Mouse (Mus musculus): Measurements from ENCODE around the gene Rapgef1.

Gene Rapgef1

GRCm38 (mm10) chr2:29643418-29643817, 23.9 kb downstream of the Rapgef1 start:
- peak; percentile 74 to 86 for DNase-seq (ENCODE audit: low spot score in 2 of 2)

DNA sequence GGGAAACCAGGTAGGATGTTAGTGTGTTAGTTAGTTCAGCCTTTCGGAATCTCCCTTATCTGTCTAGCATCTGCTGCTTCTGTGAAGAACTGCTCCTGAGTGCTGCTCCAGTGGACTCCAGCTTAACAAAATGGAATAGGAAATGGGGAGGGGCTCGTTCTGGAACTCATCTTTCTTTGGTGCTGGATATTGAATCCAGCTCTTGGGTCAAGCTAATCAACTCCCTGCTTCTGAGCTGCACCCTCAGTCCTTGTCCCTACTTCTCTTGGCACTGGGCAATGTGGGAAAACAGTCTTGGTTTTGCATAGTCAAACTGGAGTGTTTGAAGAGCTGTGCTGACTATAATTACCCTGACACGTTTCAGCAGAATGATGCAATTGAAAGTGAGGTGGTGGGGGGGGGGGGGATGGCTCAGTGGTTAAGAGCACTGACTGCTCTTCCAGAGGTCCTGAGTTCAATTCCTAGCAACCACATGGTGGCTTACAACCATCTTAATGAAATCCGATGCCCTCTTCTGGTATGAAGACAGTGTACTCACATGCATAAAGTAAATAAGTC, 25.6 kb downstream of the Rapgef1 start:
- no peak for DNase-seq (ENCODE audit: low spot score in 2 of 2)

GRCm38 (mm10) chr2:29646613-29647012, 27.1 kb downstream of the Rapgef1 start:
- peak in 1 of 2 experiments; percentile 41 for DNase-seq (ENCODE audit: low spot score in 2 of 2)

DNA sequence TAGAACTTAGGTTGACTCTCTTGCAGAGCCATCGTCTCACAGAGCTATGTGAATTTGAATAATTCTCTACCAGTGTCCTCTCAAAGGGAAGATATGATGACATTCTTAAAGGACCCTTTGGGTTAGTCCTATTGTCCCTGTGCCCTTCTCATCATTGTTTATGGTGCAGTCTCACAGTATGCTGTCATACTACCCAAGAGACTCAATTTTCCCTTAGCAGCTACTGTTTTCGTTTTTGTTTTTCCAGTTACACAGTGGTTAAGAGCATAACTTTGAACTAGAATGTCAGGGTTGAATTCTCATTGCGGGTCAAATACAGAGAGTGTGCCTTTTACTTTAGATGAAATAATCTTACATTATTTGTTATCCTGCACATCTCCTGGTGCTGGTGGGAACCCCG, 27.6 kb downstream of the Rapgef1 start:
- DNase-seq (ENCODE audit: low spot score in 2 of 2), result no peak

DNA sequence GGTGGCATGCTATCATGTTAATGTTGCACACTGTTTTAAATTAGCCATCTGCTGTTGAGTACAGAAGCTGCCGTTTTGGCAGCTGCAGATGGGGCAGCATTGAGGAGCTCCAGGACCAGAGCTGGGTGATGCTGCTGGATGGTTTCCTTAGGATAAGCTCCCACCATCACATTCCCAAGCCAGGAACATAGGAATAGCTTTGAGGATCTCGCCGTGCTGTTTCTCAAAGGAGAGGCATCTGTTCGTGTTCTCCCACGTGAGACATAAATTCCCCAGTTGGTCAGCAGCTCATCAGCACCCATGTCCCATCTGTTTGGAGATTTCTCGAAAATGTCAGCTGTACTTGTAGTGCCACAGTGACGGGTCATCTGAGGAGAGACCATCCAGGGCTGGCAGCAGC, 28.3 kb downstream of the Rapgef1 start:
- DNase-seq (ENCODE audit: low spot score in 2 of 2), result no peak

DNA sequence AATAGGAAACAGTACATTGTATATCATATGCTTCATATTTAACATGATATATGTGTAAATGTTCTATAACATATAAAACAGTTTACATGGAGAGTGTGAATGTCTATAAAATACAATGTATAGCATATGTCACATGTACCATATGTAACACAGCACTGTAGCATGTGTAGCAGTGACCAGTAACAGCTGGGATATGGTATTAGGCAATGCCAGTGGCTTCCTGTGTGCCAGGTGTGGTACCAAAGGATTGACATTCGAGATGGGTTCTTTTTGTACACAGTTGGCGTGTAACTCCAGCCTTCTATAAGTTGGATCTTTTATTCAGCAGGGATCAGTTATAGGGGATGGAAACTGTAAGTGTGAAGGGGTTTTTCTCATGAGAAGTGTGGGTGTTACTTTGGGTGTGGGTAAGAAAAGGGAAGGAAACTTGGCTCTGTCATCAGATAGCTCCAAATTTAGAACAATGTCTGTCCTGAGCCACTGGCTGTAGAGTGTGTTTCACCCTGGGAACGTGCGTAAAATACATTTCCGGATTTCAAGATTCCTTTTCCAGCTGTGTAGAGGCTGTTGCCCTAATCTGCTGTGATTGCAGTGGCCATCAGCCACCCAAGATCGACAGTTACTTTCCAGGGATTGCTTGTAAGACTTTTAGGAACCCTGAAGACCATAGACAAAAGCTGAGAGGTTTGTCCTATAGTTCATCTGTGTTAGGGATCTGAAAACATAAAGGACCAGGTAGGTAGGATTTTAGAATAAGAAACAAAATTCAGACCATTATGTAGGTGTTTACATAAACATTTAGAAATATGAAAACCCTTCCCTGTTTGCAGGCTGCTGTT, 29.7 kb downstream of the Rapgef1 start:
- peak; percentile 81 to 91 for DNase-seq (ENCODE audit: low spot score in 2 of 2)

- DNase-seq (ENCODE audit: low spot score in 2 of 2), result peak; percentile 54 to 59
Measured at GRCm38 (mm10) chr2:29649795-29650457, 30.4 kb downstream of the Rapgef1 start.

DNA sequence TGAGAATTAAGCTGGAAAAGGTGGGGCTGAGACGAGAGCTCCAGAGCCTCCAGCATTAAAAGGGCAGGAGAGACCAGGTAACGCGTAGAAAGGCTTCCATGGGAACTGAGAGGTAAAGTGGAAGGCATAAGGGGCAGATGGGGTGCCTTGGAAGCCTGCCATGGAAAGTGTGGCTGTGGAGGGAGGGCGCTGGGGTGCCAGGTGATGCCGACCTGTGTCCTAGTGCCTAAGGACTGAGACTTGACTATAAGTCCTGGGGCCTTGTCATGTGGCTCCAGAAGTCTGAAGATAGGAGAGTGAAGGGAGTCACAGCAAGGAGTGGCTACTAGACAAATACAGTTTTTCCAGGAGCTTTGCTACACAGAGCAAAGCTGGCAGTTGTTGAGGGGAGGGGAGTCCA, 32.4 kb downstream of the Rapgef1 start:
- DNase-seq (ENCODE audit: low spot score in 2 of 2), result no peak

DNA sequence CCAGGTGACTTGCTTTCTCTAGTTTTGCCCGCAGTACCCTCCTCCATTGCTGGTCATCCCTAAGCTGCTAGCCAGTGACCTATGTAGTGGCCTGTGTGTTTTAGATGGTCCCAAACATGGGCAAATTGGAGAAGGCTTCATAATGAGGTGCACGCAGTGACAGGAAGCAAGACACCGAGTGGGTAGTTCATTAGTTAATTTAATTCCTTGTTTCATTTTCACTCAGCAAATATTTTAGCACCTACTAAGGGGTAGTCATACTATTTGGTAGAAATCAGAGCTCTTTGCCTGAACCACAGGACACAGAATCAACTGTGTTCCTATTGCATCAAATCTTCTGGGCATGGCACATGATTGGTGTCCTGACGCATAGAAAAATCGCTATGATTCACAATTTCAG, 35.9 kb downstream of the Rapgef1 start:
- no peak for DNase-seq (ENCODE audit: low spot score in 2 of 2)

DNA sequence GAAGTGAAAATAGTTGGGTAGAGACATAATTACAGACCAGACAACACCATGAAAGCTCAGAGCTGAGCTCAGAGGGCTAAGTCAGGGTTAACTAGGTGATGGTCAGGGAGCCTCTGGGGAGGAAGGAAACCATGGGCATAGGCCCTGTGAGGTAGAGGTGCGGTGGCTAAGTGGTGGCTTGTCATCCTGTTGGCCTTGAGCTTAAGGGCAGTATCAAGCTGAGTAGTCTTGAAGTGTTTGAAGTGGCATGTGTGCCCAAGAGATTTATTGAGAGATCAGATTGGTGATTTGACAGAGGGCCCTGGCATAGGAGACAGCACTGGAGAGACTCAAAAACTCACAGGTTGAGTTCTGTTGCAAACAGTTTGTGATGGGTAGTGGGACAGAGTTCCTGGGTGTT, 36.6 kb downstream of the Rapgef1 start:
- no peak for DNase-seq (ENCODE audit: low spot score in 2 of 2)

DNA sequence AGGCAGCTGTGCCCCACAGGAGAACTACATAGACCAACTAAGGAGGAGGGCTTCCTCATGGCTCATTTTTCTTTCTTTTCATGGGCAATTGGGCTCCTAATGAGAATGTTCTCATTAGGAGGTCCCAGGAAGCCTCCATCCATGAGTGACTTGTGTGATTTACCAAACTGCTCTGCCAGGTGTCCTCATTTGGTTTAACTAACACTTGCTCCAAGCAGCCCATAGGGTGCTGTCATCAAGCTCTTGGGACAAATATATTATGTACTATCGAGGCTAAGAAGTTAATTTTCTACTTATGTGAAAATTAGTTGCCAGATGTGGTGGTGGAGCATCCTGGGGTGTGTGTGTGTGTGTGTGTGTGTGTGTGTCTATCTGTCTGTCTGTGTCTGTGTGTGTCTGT, 37.6 kb downstream of the Rapgef1 start:
- DNase-seq (ENCODE audit: low spot score in 2 of 2), result no peak

DNA sequence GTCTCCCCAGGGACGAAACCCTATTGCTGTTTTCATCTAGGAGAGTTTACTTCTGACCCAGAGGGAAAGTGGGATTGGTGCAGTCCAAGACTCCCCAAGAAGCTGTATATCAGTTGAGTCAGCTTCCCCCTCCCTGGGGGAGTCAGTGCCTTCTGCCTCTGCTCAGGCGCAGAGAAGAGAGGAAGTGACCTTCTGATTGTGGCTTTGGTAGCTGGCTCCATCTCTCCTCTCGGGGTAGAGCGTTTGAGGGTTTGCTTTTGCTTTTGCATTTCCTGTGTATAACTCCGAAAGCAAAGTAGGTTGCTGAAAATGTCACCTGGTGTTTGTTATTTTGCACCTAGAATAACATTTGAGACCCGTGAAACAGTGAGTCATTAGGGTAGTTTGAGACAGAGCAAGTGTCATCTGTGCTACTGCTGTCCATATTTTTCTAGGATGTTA, 42.3 kb downstream of the Rapgef1 start:
- DNase-seq (ENCODE audit: low spot score in 2 of 2), result peak; percentile 49 to 63

- no peak for DNase-seq (ENCODE audit: low spot score in 2 of 2)
Measured at GRCm38 (mm10) chr2:29663260-29663877, 43.8 kb downstream of the Rapgef1 start.

DNA sequence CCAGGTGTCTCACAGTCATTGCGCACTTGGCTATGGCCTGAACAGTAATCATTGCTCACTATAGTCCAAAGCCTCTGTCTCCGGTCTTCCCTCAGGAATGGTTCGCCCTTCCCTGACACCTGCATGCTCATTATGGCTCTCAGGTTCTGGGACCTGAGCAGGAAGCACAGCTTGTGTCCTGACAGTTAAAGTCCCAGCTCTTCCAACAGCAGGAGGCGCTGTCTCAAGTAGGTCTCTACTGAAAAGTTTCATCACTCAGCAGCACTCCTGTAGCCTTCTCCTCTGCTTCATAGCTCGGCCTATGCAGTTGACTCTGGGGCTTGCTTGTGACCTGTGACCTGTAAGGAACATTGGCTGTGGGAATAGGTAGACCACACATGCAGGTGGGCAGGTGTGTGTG, 45.9 kb downstream of the Rapgef1 start:
- DNase-seq (ENCODE audit: low spot score in 2 of 2), result no peak

GRCm38 (mm10) chr2:29666589-29666988, 47.1 kb downstream of the Rapgef1 start:
- DNase-seq (ENCODE audit: low spot score in 2 of 2), result peak; percentile 47 to 58

DNA sequence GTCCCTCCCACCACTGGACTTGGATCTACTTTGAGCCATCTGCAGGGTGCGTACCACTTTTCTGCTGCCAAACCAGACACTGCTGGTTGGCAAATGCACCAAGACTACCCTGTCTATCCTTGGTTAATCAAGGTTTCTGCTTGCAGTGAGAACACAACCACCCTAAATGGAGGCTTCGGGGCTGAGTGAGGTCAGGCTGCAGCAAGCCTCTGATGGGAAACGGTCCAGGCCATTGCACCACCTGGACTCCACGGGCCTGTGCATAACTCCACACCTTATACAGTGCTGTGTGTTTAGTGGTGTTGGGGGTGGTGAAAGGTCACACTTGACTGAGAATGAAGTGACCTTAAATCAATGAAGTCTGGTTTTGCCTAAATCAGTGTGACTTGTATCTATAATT, 47.6 kb downstream of the Rapgef1 start:
- DNase-seq (ENCODE audit: low spot score in 2 of 2), result no peak

DNA sequence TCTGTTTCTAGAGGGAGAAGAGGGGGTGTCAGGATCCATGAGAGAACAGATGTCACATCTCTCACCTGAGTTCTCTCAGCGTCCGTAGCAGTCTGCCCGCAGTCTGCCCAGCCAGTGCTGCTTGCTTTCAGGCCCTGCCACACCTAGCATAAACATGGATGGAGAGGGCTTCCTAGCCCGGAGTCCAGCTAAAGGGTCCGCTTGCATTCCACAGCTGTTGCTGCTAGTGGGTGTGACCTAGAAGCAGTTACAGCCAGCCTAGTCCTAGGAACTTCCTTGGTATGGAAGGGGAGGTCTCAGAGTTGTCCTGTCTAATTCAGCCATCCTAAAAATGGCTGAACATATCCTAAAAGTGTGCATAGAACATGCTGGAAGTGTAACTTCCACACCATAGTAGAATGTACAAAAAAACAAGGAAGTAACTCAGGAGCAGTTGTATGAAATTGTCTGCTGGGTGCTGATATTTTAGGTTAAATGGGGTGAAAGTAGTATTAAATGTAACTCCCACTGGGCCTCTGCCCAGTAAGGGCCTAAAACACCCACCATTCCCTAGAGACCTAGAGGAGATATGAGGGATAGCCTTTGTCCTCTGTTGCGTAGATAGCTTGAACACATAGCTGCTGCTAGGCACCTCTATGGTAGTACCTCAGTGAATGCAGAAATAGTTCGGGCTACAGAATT, 48.6 kb downstream of the Rapgef1 start:
- DNase-seq (ENCODE audit: low spot score in 2 of 2), result no peak

- DNase-seq (ENCODE audit: low spot score in 2 of 2), result no peak
Measured at GRCm38 (mm10) chr2:29668963-29669362, 49.4 kb downstream of the Rapgef1 start.

DNA sequence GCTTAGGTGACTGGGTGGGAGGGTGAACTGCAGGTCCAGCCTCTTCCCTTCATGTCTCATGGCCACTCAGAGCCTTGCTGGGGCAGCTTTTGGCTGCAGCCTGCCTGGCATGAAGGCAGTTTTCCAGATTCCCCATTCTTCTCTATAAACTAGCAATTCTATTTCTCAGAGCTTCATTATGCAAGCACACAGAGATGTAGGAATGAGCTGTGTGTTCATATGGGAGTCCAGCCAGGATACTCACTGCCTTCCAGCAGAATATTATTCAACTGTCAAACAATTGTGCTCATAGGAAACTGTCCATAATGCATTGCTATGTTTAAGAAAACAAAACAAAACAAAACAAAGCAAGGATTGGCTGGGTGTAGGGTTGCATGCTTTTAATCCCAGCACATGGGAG, 50.2 kb downstream of the Rapgef1 start:
- DNase-seq (ENCODE audit: low spot score in 2 of 2), result no peak

DNA sequence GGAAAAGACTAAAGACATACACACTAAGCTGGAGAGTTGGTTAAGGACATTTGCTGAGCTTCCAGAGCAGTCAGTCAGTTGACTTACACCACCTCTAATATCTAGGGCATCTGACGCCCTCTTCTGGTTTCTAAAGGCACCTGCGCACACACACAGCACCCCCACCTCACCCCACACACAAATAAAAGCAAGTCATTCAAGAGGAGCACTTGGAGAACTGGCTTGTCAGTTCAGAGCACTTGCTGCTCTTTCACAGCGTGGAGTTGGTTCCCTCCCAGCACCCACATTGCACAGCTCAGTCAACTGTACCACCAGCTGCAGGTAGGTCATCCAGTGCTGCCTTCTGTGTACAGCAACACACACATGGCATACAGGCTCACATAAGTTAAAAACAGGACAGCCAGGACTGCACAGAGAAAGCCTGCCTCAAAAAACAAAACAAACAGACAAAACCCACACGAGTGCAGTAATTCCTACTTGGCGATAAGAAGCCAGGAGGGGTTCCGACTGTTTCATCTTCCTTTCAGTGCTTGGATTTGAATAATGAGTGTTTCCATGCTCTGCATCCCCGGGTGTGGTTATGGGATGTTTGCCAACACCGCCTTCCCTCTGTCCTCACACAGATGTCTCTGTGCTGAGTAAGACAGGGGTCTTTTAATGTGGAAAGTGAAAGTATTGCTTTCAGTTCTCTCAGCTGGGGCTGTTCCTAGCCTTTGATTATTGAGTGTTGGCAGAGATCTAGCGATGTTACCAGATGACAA, 50.9 kb downstream of the Rapgef1 start:
- DNase-seq (ENCODE audit: low spot score in 2 of 2), result peak; percentile 56 to 58

GRCm38 (mm10) chr2:29671374-29671773, 51.9 kb downstream of the Rapgef1 start:
- no peak for DNase-seq (ENCODE audit: low spot score in 2 of 2)

Data from heart, adult 9 months (tissue).